Mouse (Mus musculus) hindbrain, embryonic 14.5 days (tissue): ENCODE data around the gene Tmc3. TPM values are rescaled to one million over a fixed set of nuclear protein-coding genes. Genes with fewer than 3 reads are reported as not detected.

Source experiments
- polyA plus RNA-seq: library from polyadenylated mRNA; unstranded; fragments of >200 nt; fragmentation: Nextera tagmentation; extraction: Ambion mirVana; gene quantifications from 2 replicates; pipeline ENCODE4 v1.2.1, GENCODE M21; 2014

Tmc3 gene
- polyA plus RNA-seq, 1 experiment from 2014 or later: 0.31 TPM

Other genes starting within 250 kb of the Tmc3 start
- gene Stard5, start 47.0 kb downstream of the Tmc3 start, polyA plus RNA-seq: 5.6 and 6.5 TPM in 2 replicates
- 1.0 and 1.2 TPM in 2 replicates for gene Il16, start 160.8 kb downstream of the Tmc3 start, polyA plus RNA-seq
- gene Cfap161, start 210.0 kb downstream of the Tmc3 start, polyA plus RNA-seq: 1.4 and 1.6 TPM in 2 replicates